Mouse (Mus musculus): ENCODE results near the gene Fam178b.
"Not testable (repeated sequence)": the region's sequence is repeated elsewhere in the genome, so short reads cannot be mapped to it uniquely, and the experiment has no call there.

Gene Fam178b

GRCm38 (mm10) chr1:36546888-36547471 is 136.0 kb downstream of the Fam178b start, which contains the start of gene Ankrd39:
Gene Ankrd39 (minus strand): TSS chr1:36547445.
- DNase-seq (ENCODE audit: extremely low read depth, low read depth) = peak; percentile 96

- peak; percentile 55 for DNase-seq (ENCODE audit: extremely low read depth, low read depth)
Measured at GRCm38 (mm10) chr1:36545845-36546600, 137.0 kb downstream of the Fam178b start.

GRCm38 (mm10) chr1:36545382-36545781 is 137.6 kb downstream of the Fam178b start:
- no peak for DNase-seq (ENCODE audit: extremely low read depth, low read depth)

DNA sequence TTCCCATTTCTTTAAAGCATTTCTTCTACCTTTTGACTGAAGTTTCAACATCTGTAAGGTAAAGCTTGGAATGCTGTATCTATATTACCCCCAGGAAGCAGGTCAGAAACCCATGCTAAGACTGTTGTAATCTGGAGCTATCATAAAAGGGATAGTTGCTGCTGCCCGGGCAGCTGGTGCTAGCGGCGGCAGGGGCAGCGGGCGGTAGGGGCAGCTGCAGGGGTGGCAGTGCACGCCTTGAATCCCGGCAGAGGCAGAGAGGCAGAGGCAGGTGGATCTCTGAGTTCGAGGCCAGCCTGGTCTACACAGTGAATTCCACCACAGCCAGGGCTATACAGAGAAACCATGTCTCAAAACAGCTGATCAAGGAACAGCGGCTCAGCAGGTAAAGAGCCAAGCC is 140.1 kb downstream of the Fam178b start:
- no peak for DNase-seq (ENCODE audit: extremely low read depth, low read depth)

DNA sequence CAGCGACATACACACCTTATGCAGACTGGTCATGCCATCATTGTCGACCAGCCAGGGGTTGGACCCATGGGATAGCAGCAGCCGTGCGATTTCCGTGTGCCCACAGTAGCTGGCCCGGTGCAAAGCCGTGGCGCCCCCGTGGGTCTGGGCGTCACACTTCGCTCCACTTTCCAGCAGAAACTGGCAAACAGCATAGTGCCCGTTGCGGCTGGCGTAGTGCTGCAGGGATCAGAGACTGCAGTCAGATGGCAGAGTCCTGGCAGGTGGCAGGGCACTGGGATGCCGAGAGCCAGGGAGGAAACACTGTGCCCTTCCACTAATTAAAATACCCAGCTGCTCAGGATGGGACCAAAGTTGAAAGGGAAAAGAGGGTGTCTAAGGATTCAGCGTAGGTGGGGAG is 141.1 kb downstream of the Fam178b start:
- no peak for DNase-seq (ENCODE audit: extremely low read depth, low read depth)

- DNase-seq (ENCODE audit: extremely low read depth, low read depth) = no peak
Measured at GRCm38 (mm10) chr1:36540807-36541206, 142.2 kb downstream of the Fam178b start.

DNA sequence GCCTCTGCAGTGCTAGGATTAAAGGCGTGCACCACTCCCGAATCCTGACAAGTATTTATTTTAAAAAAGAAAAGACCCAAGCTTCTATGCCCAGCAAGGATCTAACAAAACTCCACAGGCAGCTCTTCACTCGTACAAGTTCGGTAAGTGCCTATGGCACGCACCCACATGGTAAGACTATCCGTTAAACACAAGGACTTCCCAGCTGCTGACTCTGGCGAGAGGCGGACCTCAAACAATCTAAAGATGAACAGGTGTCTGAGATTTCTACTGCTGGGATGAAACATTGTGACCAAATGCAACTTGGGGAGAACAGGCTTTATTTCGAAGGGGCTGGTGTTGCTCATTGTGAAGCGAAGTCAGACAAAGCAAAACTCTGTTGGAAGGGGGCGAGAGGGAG is 142.9 kb downstream of the Fam178b start:
- DNase-seq (ENCODE audit: extremely low read depth, low read depth) = no peak

- DNase-seq (ENCODE audit: extremely low read depth, low read depth) = no peak
Measured at GRCm38 (mm10) chr1:36539186-36539585, 143.8 kb downstream of the Fam178b start, which contains the start of gene Gm42417. Gene Gm42417 (minus strand): TSS chr1:36539429.

GRCm38 (mm10) chr1:36538727-36539126 is 144.3 kb downstream of the Fam178b start:
- no peak for DNase-seq (ENCODE audit: extremely low read depth, low read depth)

- not testable (repeated sequence) for DNase-seq (ENCODE audit: extremely low read depth, low read depth)
Measured at GRCm38 (mm10) chr1:36536783-36537182, 146.2 kb downstream of the Fam178b start, which contains the start of gene Ankrd23. Gene Ankrd23 (minus strand): TSS chr1:36536883.

DNA sequence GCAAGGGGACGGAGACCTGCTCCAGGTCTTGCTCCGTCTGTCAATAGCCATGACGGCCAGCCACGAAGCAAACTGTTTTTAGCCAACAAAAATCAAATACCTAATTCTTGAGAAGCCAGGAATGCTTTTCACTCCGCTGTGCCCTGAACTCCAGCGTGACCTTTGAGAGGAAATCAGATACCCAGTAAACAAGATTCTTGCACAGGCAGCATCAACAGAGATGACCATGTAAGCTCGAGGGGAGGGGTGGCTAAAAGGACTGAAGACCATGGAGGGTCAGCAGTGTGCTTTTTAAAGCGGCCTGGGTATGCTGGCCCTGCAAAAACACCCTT is 146.6 kb downstream of the Fam178b start:
- DNase-seq (ENCODE audit: extremely low read depth, low read depth) = no peak

GRCm38 (mm10) chr1:36535477-36536396 is 147.2 kb downstream of the Fam178b start:
- no peak for DNase-seq (ENCODE audit: extremely low read depth, low read depth)

DNA sequence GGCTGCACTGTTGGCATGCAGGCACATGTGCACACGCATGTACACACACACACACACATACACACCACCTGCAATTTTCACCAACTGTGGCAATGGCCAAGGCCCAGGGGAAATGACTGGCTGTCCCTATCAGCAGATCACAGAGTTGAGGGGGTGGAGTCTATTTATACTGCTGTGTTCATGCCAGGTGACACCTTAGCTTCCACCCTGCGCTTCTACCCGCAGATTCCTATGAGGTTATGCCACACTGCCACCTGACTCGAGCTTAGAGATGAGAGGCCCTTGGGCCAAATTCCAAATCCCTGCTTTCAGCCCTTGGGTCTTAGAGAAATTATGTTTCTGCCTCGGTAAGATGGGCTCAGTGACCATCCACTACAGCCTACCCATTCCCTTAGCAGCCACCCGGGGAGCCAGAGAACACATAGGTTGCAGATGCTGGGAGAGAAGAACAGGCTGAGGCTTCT is 148.4 kb downstream of the Fam178b start:
- no peak for DNase-seq (ENCODE audit: extremely low read depth, low read depth)

- DNase-seq (ENCODE audit: extremely low read depth, low read depth) = no peak
Measured at GRCm38 (mm10) chr1:36533546-36533945, 149.4 kb downstream of the Fam178b start.

DNA sequence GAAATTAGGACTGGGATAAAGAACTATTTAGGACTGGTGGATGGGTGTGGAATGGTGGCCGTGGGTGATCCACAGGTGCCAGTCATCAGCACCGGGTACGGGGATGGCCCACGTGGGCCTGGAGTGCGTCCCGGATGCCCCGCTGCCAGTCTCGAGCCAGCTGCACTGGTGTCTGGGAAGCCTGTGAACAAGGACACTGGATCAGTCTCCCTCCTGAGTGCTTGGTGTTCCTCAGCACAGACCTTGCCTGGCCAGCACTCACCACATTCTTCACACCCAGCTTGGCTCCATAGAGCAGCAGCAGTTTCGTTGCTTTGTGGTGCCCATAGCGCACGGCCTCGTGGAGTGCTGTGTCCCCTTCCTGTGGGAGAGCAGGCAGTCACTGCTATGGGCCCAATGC is 151.5 kb downstream of the Fam178b start:
- no peak for DNase-seq (ENCODE audit: extremely low read depth, low read depth)

- DNase-seq (ENCODE audit: extremely low read depth, low read depth) = no peak
Measured at GRCm38 (mm10) chr1:36530962-36531361, 152.0 kb downstream of the Fam178b start.

DNA sequence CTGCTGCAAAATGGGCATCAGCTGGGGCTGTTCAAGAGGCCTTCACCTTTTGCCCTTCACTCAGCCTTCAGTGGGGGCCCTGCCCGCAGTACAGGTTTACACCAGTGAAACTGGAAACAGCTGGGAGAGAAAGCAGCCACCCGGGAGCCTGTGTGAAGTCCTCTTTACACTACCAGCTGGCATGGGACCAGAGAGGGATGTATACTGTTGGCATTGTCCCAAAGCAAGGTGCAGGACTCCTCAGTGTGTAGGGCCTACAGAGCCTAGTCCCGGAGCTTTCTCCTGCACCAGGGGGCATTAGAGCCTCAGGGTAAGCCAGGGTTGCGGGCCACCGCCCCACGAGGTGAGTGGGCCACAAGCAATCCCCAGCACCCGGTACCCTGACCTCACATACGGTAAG is 152.5 kb downstream of the Fam178b start:
- no peak for DNase-seq (ENCODE audit: extremely low read depth, low read depth)

DNA sequence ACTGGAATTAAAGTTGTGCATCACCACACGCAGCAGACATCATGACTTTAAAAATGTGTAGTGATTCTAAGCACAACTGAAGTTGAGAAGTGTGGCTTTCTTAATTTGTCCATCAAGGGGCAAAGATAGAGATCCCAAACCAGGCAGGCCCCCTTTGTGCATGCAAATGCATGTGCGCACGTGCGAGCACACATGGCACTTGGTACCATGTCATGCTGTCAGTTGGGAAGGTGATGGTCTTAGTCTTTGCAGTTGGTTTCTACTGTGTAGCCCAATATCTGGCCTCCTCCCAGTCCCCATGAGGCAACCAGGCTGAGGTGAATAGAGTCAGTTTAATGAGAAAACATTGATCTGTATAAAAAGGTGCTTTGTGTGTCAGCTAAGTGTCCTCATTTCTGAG is 153.1 kb downstream of the Fam178b start:
- DNase-seq (ENCODE audit: extremely low read depth, low read depth) = no peak

- no peak for DNase-seq (ENCODE audit: extremely low read depth, low read depth)
Measured at GRCm38 (mm10) chr1:36529274-36529673, 153.7 kb downstream of the Fam178b start.

DNA sequence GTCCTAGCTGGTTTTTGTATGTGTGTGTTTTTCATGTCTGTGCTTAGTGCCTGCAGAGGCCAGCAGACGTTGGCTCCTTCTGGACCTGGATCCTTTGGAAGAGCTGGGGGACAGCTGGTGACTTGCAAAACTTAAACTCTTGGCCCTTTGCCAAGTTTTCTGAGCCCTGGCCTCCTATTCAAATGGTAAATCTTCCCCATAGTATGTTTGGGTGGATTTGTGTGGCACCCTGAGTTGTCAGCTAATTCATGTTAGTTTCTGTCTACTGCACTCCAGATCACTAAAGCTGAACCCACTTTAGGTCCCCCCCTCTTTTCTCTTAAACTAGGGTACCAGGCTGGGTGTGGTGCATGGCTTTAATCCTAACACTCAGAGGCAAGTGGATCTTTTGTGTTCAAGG is 154.6 kb downstream of the Fam178b start:
- no peak for DNase-seq (ENCODE audit: extremely low read depth, low read depth)

DNA sequence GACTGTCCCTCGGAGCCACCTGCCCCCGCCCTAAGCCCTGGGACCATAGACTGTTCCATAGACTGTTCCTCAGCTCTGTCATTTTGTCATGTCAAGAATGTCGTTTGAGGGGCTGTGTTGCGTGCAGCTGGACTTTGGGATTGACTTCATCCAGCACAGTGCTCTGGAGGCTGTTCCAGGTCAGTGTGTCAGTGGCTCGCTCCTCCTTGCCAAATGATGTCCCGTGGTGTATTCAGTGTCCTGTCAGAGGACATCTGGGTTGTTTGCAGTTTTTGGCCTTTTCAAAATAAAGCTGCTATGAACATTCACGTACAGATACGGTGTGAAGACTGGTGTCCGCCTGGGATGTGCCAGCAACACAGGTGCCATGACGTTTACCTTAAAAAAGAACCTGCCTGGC is 156.1 kb downstream of the Fam178b start:
- DNase-seq (ENCODE audit: extremely low read depth, low read depth) = no peak

DNA sequence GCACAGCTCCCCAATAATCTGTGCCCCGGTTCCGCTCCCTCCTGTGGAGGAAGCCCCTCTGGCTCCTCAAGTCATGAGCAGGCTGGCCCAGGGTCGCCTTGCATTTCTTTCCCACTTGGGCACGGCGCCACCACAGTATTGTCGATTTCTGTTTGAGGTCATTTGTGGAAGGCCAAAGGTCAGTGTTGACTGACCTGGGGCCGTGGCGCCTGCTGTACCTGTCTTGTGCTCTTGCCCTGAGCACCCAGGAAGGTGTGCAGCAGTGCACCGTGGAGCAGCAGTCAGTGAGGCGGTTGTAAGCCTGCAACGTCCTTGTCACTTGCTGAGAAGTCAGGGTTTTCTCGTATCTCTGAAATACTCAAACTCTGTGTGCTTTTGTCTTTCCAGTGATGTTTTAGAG is 157.2 kb downstream of the Fam178b start:
- no peak for DNase-seq (ENCODE audit: extremely low read depth, low read depth)
